Mouse (Mus musculus) CH12.LX (cell line): ENCODE measurements around the gene BC030867.

ENCODE experiments used
- CHD2 ChIP-seq: IDR thresholded peaks from 2 replicates; pipeline ENCODE4 v1.6.1; 2011; ENCODE audit warnings: low read length, improper control_type of control experiment
- CTCF ChIP-seq, 2 experiments: IDR thresholded peaks in 1 of 2; conservative IDR thresholded peaks in 1 of 2; 2 replicates each; pipeline ENCODE4 v1.5.1; 2011 to 2012; ENCODE audit warnings: low read depth in 2 of 2, low read length in 2 of 2, improper control_type of control experiment in 1 of 2, inconsistent platforms in 1 of 2, mild to moderate bottlenecking in 1 of 2, moderate library complexity in 1 of 2
- ETS1 ChIP-seq: conservative IDR thresholded peaks from 2 replicates; pipeline ENCODE4 v1.6.1; 2012; ENCODE audit warnings: low read depth, mild to moderate bottlenecking, inconsistent platforms, low read length, improper control_type of control experiment, moderate library complexity
- IRF4 ChIP-seq: IDR thresholded peaks from 2 replicates; pipeline ENCODE4 v1.6.1; 2014; ENCODE audit warnings: low read depth, mild to moderate bottlenecking, inconsistent platforms, low read length, improper control_type of control experiment
- JUN ChIP-seq: IDR thresholded peaks from 2 replicates; pipeline ENCODE4 v1.6.1; 2011; ENCODE audit warnings: low read depth, mild to moderate bottlenecking, low read length, improper control_type of control experiment, moderate library complexity; ENCODE audit not compliant: insufficient read depth
- KAT2A ChIP-seq: IDR thresholded peaks from 2 replicates; pipeline ENCODE4 v1.6.1; 2012; ENCODE audit warnings: low read length, improper control_type of control experiment, inconsistent platforms; ENCODE audit not compliant: insufficient replicate concordance
- MAX ChIP-seq: IDR thresholded peaks from 2 replicates; pipeline ENCODE4 v1.6.1; 2011; ENCODE audit warnings: low read length, improper control_type of control experiment
- MYC ChIP-seq: IDR thresholded peaks from 2 replicates; pipeline ENCODE4 v1.6.1; 2011; ENCODE audit warnings: low read depth, mild to moderate bottlenecking, improper control_type of control experiment, low read length
- PAX5 ChIP-seq: IDR thresholded peaks from 2 replicates; pipeline ENCODE4 v1.6.1; 2012; ENCODE audit warnings: low read length, inconsistent platforms, mixed read lengths
- POLR2A ChIP-seq: IDR thresholded peaks from 2 replicates; pipeline ENCODE4 v1.6.1; 2011; ENCODE audit warnings: low read depth, mild to moderate bottlenecking, improper control_type of control experiment, low read length
- SIN3A ChIP-seq: IDR thresholded peaks from 2 replicates; pipeline ENCODE4 v1.6.1; 2012; ENCODE audit warnings: low read length, improper control_type of control experiment, inconsistent platforms
- TBP ChIP-seq: conservative IDR thresholded peaks from 2 replicates; pipeline ENCODE4 v1.6.1; 2011; ENCODE audit warnings: low read depth, low read length, improper control_type of control experiment
- UBTF ChIP-seq: IDR thresholded peaks from 2 replicates; pipeline ENCODE4 v1.6.1; 2012; ENCODE audit warnings: low read depth, mild to moderate bottlenecking, inconsistent platforms, low read length, improper control_type of control experiment, moderate library complexity
- USF1 ChIP-seq: IDR thresholded peaks from 2 replicates; pipeline ENCODE4 v1.6.1; 2014; ENCODE audit warnings: low read depth, mild to moderate bottlenecking, inconsistent platforms, low read length, improper control_type of control experiment

DNA sequence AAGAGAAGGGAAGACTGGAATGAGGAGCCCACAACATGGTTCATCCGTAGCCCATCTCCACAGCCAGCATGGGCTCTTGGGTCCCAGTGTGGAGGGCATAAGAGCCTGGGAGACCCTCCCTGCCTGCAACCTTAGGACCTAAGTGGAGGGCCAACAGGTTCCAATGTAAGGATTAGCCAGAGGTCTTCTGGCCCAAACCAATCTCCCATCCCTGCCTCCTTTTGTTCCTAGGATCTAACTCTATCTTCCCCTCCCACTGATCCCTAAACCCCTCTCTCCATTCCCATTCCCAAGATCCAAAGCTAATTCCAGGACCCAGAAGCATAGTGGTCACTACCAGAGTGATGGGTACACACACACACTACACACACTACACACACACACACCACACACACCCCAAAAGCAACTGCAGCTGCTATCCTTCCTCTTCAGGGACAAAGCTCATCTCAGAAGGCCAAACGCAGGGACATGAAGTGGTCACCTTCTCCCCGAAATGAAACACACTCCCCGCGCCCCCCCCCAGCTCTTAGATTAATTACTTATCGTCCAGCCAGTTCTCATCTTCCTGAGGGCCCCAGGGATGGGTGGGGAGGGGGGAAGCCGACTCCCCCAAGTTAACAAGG, 19.9 kb upstream of the BC030867 start:
- no peak for TF ChIP-seq ETS1
- TF ChIP-seq TBP, result no peak
- no peak for TF ChIP-seq MYC
- TF ChIP-seq CTCF (conservative IDR thresholded peaks at IDR 0.05 in 1 of 2, IDR thresholded peaks at IDR 0.05 in 1 of 2; ENCODE audit: low read depth in 2 of 2, low read length in 2 of 2), result no peak
- no peak for TF ChIP-seq MAX
- no peak for TF ChIP-seq PAX5
- TF ChIP-seq USF1, result no peak
- TF ChIP-seq JUN, result no peak
- TF ChIP-seq IRF4, result no peak
- no peak for TF ChIP-seq POLR2A
- TF ChIP-seq UBTF, result no peak
- TF ChIP-seq CHD2, result no peak
- TF ChIP-seq KAT2A, result no peak
- no peak for TF ChIP-seq SIN3A
